In genomic region chr3:53205706-53206105, GRCm38 (mm10) we compare ENCODE assay signal across 24 mouse cellular contexts.
DNase-seq lines count a peak whose midpoint lies in the region; ATAC-seq and TF ChIP-seq lines count a peak whose summit lies in the region.
"Had no signal": no experiment of that assay in that cellular context is flagged by ENCODE, and none has a peak within 500 bp of the region (broad histone marks: within the 10 kb centered on the region; RNA-seq: fewer than 3 reads in every experiment).

No protein-coding gene starts in this region.

- intact Hi-C loops in left cerebral cortex, postnatal 25 days (cut with DNase I): no loop called here

- H3K4me3 ChIP-seq in midbrain, embryonic 11.5 days (ENCODE audit: low read depth, low read length): no peak overlapping the region
- H3K4me3 ChIP-seq in midbrain, postnatal 0 days (ENCODE audit: low read depth, low read length): no peak overlapping the region
- H3K4me3 ChIP-seq in embryonic fibroblast, embryonic 13.5 days (ENCODE audit: insufficient read depth, low read length): no peak overlapping the region
- H3K4me3 ChIP-seq: embryonic facial prominence, embryonic 12.5 days; gastrocnemius, adult 2 months; heart, adult 2 months; heart, embryonic 13.5 days; liver, embryonic 12.5 days had no signal

- peak; percentile 41 to 54 for DNase-seq in cerebellum, postnatal 25 days
- DNase-seq in cerebellum, adult 9-10 months: no peak
- no peak for DNase-seq in midbrain, embryonic 11.5 days (ENCODE audit: low spot score, missing footprints)
- no peak for DNase-seq in midbrain, postnatal 0 days (ENCODE audit: low spot score)
- DNase-seq in left cerebral cortex, postnatal 25 days (ENCODE audit: low spot score in 2 of 2): no peak
- no peak for DNase-seq in kidney, adult 8-10 months
- DNase-seq: adrenal gland, postnatal 14 days; gastrocnemius, adult 2 months; gastrocnemius, postnatal 36 days; heart, adult 2 months; heart, postnatal 10 days; kidney, adult 18-20 months; kidney, postnatal 4 days; left cerebral cortex, postnatal 4 days; liver, postnatal 0 days; lung, postnatal 36 days; retina, postnatal 1 day; right cerebral cortex, postnatal 14 days had no signal

- no peak overlapping the region for H3K9ac ChIP-seq in midbrain, embryonic 11.5 days (ENCODE audit: low read length)
- H3K9ac ChIP-seq in midbrain, postnatal 0 days (replicated peaks; ENCODE audit: low read length, poor library complexity, severe bottlenecking): no peak overlapping the region
- H3K9ac ChIP-seq: embryonic facial prominence, embryonic 12.5 days; heart, embryonic 13.5 days; liver, embryonic 12.5 days; liver, postnatal 0 days had no signal

- 94% methylated on average over 3 of the region's 3 CpGs for WGBS in midbrain, embryonic 11.5 days
- 96% methylated on average over 3 of the region's 3 CpGs for WGBS in midbrain, postnatal 0 days

- TF ChIP-seq POLR2A in embryonic fibroblast, embryonic 13.5 days (IDR thresholded peaks at IDR 0.05; ENCODE audit: low read depth, low read length): no peak

- H3K27ac ChIP-seq in midbrain, embryonic 11.5 days (ENCODE audit: low read depth, low read length): peak overlapping the region; percentile 85
- H3K27ac ChIP-seq in midbrain, postnatal 0 days (ENCODE audit: low read depth, low read length): no peak overlapping the region
- H3K27ac ChIP-seq in embryonic fibroblast, embryonic 13.5 days (ENCODE audit: insufficient read depth, low read length): peak overlapping the region; percentile 74
- H3K27ac ChIP-seq: embryonic facial prominence, embryonic 12.5 days; heart, adult 2 months; heart, embryonic 13.5 days; liver, embryonic 12.5 days had no signal

- no peak overlapping the region; the same call in 1 of the 2 replicates for H3K4me2 ChIP-seq in midbrain, embryonic 11.5 days
- no peak overlapping the region for H3K4me2 ChIP-seq in midbrain, postnatal 0 days (ENCODE audit: low read depth, low read length, poor library complexity, severe bottlenecking)
- H3K4me2 ChIP-seq: embryonic facial prominence, embryonic 12.5 days; heart, embryonic 13.5 days; liver, embryonic 12.5 days had no signal

- TF ChIP-seq CTCF in midbrain, postnatal 0 days (IDR thresholded peaks at IDR 0.05): no peak
- no peak for TF ChIP-seq CTCF in embryonic fibroblast, embryonic 13.5 days (IDR thresholded peaks at IDR 0.05; ENCODE audit: borderline replicate concordance, insufficient read depth, low read length)

- H3K36me3 ChIP-seq in midbrain, embryonic 11.5 days (ENCODE audit: control insufficient read depth, insufficient read depth, low read length): no peaks in the 10 kb centered on the region
- H3K36me3 ChIP-seq in midbrain, postnatal 0 days (ENCODE audit: insufficient read depth, low read length): no peaks in the 10 kb centered on the region
- H3K36me3 ChIP-seq: embryonic facial prominence, embryonic 12.5 days; heart, embryonic 13.5 days; liver, embryonic 12.5 days had no signal

- no peaks in the 10 kb centered on the region for H3K27me3 ChIP-seq in midbrain, embryonic 11.5 days (ENCODE audit: control insufficient read depth, insufficient read depth, low read length)
- H3K27me3 ChIP-seq in midbrain, postnatal 0 days (ENCODE audit: insufficient read depth, low read length): no peaks in the 10 kb centered on the region
- H3K27me3 ChIP-seq: embryonic facial prominence, embryonic 12.5 days; heart, embryonic 13.5 days; liver, embryonic 12.5 days had no signal

- H3K9me3 ChIP-seq in midbrain, embryonic 11.5 days (ENCODE audit: control insufficient read depth, low read length): no peaks in the 10 kb centered on the region
- H3K9me3 ChIP-seq in midbrain, postnatal 0 days (ENCODE audit: low read length): no peaks in the 10 kb centered on the region
- H3K9me3 ChIP-seq: embryonic facial prominence, embryonic 12.5 days; heart, embryonic 13.5 days; liver, embryonic 12.5 days had no signal

- H3K4me1 ChIP-seq in midbrain, embryonic 11.5 days (ENCODE audit: control insufficient read depth, insufficient read depth, low read length): peaks cover 42% of the 10 kb centered on the region
- H3K4me1 ChIP-seq in midbrain, postnatal 0 days (ENCODE audit: insufficient read depth, low read length): peaks cover 3% of the 10 kb centered on the region; the same call in 1 of the 2 replicates
- H3K4me1 ChIP-seq in embryonic fibroblast, embryonic 13.5 days (ENCODE audit: control insufficient read depth, insufficient read depth, low read length): peaks cover 37% of the 10 kb centered on the region
- H3K4me1 ChIP-seq: liver, embryonic 12.5 days had no signal

- ATAC-seq in midbrain, embryonic 11.5 days (ENCODE audit: low FRiP score): no peak
- ATAC-seq in midbrain, postnatal 0 days (ENCODE audit: low FRiP score): no peak
- ATAC-seq: CD4-positive, CD25-positive, alpha-beta regulatory T cell, adult 4 months; forebrain, embryonic 16.5 days; liver, embryonic 12.5 days; liver, postnatal 0 days had no signal

Comparison
In these comparisons a context has a peak if more than half of its experiments do, and no peak if none do; other contexts are left out.
1. DNase-seq: peak in cerebellum, postnatal 25 days (2 of 2); none in cerebellum, adult 9-10 months (single experiment), midbrain, embryonic 11.5 days (single experiment), midbrain, postnatal 0 days (single experiment), left cerebral cortex, postnatal 25 days (0 of 2) and kidney, adult 8-10 months (0 of 2).